Mouse (Mus musculus) kidney, embryonic 16.5 days (tissue): ENCODE data around the gene Adra1b. TPM values are rescaled to one million over a fixed set of nuclear protein-coding genes. Genes with fewer than 3 reads are reported as not detected.
A peak's percentile ranks its signal among the peaks of the same experiment; 100 is the strongest.

Source experiments
- ATAC-seq: fragments of 200-750 bp; cut with Nextera tagmentation; 2 replicates; pipeline ENCODE4 v1.8.0; 2017; ENCODE audit warnings: moderate TSS enrichment; ENCODE audit not compliant: low FRiP score, low TSS enrichment
- H3K27ac ChIP-seq: fragments of 300-500 bp; sonication (generic); 2 replicates; pipeline ENCODE4 v1.5.1; 2014; ENCODE audit warnings: low read length
- H3K27me3 ChIP-seq: fragments of 300-500 bp; sonication (generic); 2 replicates; pipeline ENCODE4 v1.6.1; 2014; ENCODE audit warnings: low read length, control low read depth, mixed read lengths; ENCODE audit not compliant: insufficient read depth
- H3K36me3 ChIP-seq: fragments of 300-500 bp; sonication (generic); 2 replicates; pipeline ENCODE4 v1.6.1; 2014; ENCODE audit warnings: low read length, control low read depth, mixed read lengths; ENCODE audit not compliant: insufficient read depth
- H3K4me1 ChIP-seq: fragments of 300-500 bp; sonication (generic); 2 replicates; pipeline ENCODE4 v1.6.1; 2014; ENCODE audit warnings: low read length, control low read depth, mixed read lengths; ENCODE audit not compliant: insufficient read depth
- H3K4me2 ChIP-seq: fragments of 300-500 bp; sonication (generic); replicated peaks from 2 replicates; pipeline ENCODE4 v1.6.1; 2014; ENCODE audit warnings: low read depth, low read length
- H3K4me3 ChIP-seq: fragments of 300-500 bp; sonication (generic); 2 replicates; pipeline ENCODE4 v1.5.1; 2014; ENCODE audit warnings: mild to moderate bottlenecking, low read length
- H3K9ac ChIP-seq: fragments of 300-500 bp; sonication (generic); replicated peaks from 2 replicates; pipeline ENCODE4 v1.6.1; 2014; ENCODE audit warnings: low read length
- H3K9me3 ChIP-seq: fragments of 300-500 bp; sonication (generic); 2 replicates; pipeline ENCODE4 v1.6.1; 2016; ENCODE audit warnings: low read length, control low read depth
- WGBS: fragments of 180-500 bp; shearing (Covaris S2); extraction: QIAGEN DNeasy Blood & Tissue Kit; methylation state at CpG from one replicate; pipeline ENCODE4 v1.1.7; 2014; 5-methylcytosine and 5-hydroxymethylcytosine counted together
- polyA plus RNA-seq: library from polyadenylated mRNA; unstranded; fragments of >200 nt; fragmentation: Nextera tagmentation; extraction: Ambion mirVana; gene quantifications from 2 replicates; pipeline ENCODE4 v1.2.1, GENCODE M21; 2015

Gene Adra1b
- polyA plus RNA-seq, 1 experiment from 2014 or later = 1.2 TPM

- Histone ChIP-seq H3K36me3 (no peaks in the 10 kb centered on the region), H3K9ac (no peak overlapping the region), H3K9me3 (no peaks in the 10 kb centered on the region), H3K4me1 (no peaks in the 10 kb centered on the region), H3K27me3 (no peaks in the 10 kb centered on the region), H3K4me2 (no peak overlapping the region), H3K27ac (no peak overlapping the region), H3K4me3 (no peak overlapping the region)
- 47% methylated on average over 5 of the region's 5 CpGs for WGBS
- no peak for ATAC-seq
These were observed 28.2 kb upstream of the Adra1b start for GRCm38 (mm10) chr11:43929178-43929577.

GRCm38 (mm10) chr11:43927133-43927815, 26.3 kb upstream of the Adra1b start:
- no peak for ATAC-seq

GRCm38 (mm10) chr11:43926163-43926562, 25.2 kb upstream of the Adra1b start:
- no peak overlapping the region for H3K9ac ChIP-seq
- H3K4me1 ChIP-seq = peaks cover 4% of the 10 kb centered on the region; the same call in 1 of the 2 replicates
- ATAC-seq = no peak
- H3K4me2 ChIP-seq = no peak overlapping the region
- no peak overlapping the region for H3K27ac ChIP-seq
- 72% methylated on average over 6 of the region's 6 CpGs for WGBS
- H3K27me3 ChIP-seq = no peaks in the 10 kb centered on the region
- no peak overlapping the region for H3K4me3 ChIP-seq
- no peaks in the 10 kb centered on the region for H3K9me3 ChIP-seq
- H3K36me3 ChIP-seq = no peaks in the 10 kb centered on the region

More at GRCm38 (mm10) chr11:43927133-43927815, 26.3 kb upstream of the Adra1b start:
- Histone ChIP-seq H3K9me3 (no peaks in the 10 kb centered on the region), H3K4me1 (no peaks in the 10 kb centered on the region), H3K27ac (no peak overlapping the region), H3K4me2 (no peak overlapping the region), H3K27me3 (no peaks in the 10 kb centered on the region), H3K4me3 (no peak overlapping the region), H3K36me3 (no peaks in the 10 kb centered on the region), H3K9ac (no peak overlapping the region)
- 76% methylated on average over 8 of the region's 8 CpGs for WGBS

- ATAC-seq = no peak
- no peak overlapping the region for H3K4me2 ChIP-seq
- H3K9ac ChIP-seq = no peak overlapping the region
- H3K27me3 ChIP-seq = no peaks in the 10 kb centered on the region
- H3K36me3 ChIP-seq = no peaks in the 10 kb centered on the region
- no peaks in the 10 kb centered on the region for H3K9me3 ChIP-seq
- H3K27ac ChIP-seq = no peak overlapping the region
- H3K4me3 ChIP-seq = no peak overlapping the region
- 35% methylated on average over 6 of the region's 6 CpGs for WGBS
- peaks cover 4% of the 10 kb centered on the region; the same call in 1 of the 2 replicates for H3K4me1 ChIP-seq
These were observed 24.6 kb upstream of the Adra1b start for GRCm38 (mm10) chr11:43925584-43925983.

GRCm38 (mm10) chr11:43921701-43922100, 20.7 kb upstream of the Adra1b start:
- H3K4me1 ChIP-seq = peaks cover 4% of the 10 kb centered on the region; the same call in 1 of the 2 replicates
- no peak for ATAC-seq
- H3K9ac ChIP-seq = no peak overlapping the region
- 63% methylated on average over 2 of the region's 2 CpGs for WGBS
- no peaks in the 10 kb centered on the region for H3K9me3 ChIP-seq
- no peaks in the 10 kb centered on the region for H3K27me3 ChIP-seq
- H3K4me2 ChIP-seq = no peak overlapping the region
- no peak overlapping the region for H3K4me3 ChIP-seq
- no peaks in the 10 kb centered on the region for H3K36me3 ChIP-seq
- no peak overlapping the region for H3K27ac ChIP-seq

GRCm38 (mm10) chr11:43919492-43920055, 18.6 kb upstream of the Adra1b start:
- Histone ChIP-seq H3K4me1 (peaks cover 4% of the 10 kb centered on the region; the same call in 1 of the 2 replicates), H3K27me3 (no peaks in the 10 kb centered on the region), H3K4me2 (no peak overlapping the region), H3K4me3 (no peak overlapping the region), H3K9ac (no peak overlapping the region), H3K36me3 (no peaks in the 10 kb centered on the region), H3K27ac (no peak overlapping the region), H3K9me3 (no peaks in the 10 kb centered on the region)
- ATAC-seq = no peak
- WGBS = 64% methylated on average over 7 of the region's 7 CpGs

- Histone ChIP-seq H3K4me2 (peak overlapping the region; percentile 38), H3K9ac (no peak overlapping the region), H3K27ac (peak overlapping the region; percentile 64), H3K4me1 (no peaks in the 10 kb centered on the region), H3K27me3 (no peaks in the 10 kb centered on the region), H3K9me3 (no peaks in the 10 kb centered on the region), H3K36me3 (no peaks in the 10 kb centered on the region), H3K4me3 (no peak overlapping the region)
- WGBS = 20% methylated on average over 12 of the region's 12 CpGs
- ATAC-seq = peak; percentile 87
These were observed 13.8 kb upstream of the Adra1b start for GRCm38 (mm10) chr11:43914552-43915447.

GRCm38 (mm10) chr11:43912136-43912888, 11.3 kb upstream of the Adra1b start:
- Histone ChIP-seq H3K4me2 (no peak overlapping the region), H3K27ac (no peak overlapping the region), H3K36me3 (no peaks in the 10 kb centered on the region), H3K27me3 (no peaks in the 10 kb centered on the region), H3K4me1 (no peaks in the 10 kb centered on the region), H3K9me3 (no peaks in the 10 kb centered on the region), H3K9ac (no peak overlapping the region), H3K4me3 (no peak overlapping the region)
- WGBS = 88% methylated on average over 16 of the region's 16 CpGs
- ATAC-seq = no peak

GRCm38 (mm10) chr11:43911646-43912045, 10.6 kb upstream of the Adra1b start:
- 74% methylated on average over 6 of the region's 6 CpGs for WGBS
- H3K27me3 ChIP-seq = no peaks in the 10 kb centered on the region
- no peaks in the 10 kb centered on the region for H3K36me3 ChIP-seq
- no peak overlapping the region for H3K4me2 ChIP-seq
- no peak overlapping the region for H3K4me3 ChIP-seq
- H3K27ac ChIP-seq = no peak overlapping the region
- no peak overlapping the region for H3K9ac ChIP-seq
- H3K4me1 ChIP-seq = no peaks in the 10 kb centered on the region
- H3K9me3 ChIP-seq = no peaks in the 10 kb centered on the region
- no peak for ATAC-seq
